Mouse (Mus musculus) retina, embryonic 14.5 days (tissue): ENCODE measurements around the gene Zfp982.
A peak's percentile ranks its signal among the peaks of the same experiment; 100 is the strongest.
"Not testable (repeated sequence)": the region's sequence is repeated elsewhere in the genome, so short reads cannot be mapped to it uniquely, and the experiment has no call there.

ENCODE experiments used
- DNase-seq: peaks from one replicate; pipeline ENCODE4 v3.0.0-alpha.2; 2015; ENCODE audit warnings: low spot score

Gene Zfp982

DNA sequence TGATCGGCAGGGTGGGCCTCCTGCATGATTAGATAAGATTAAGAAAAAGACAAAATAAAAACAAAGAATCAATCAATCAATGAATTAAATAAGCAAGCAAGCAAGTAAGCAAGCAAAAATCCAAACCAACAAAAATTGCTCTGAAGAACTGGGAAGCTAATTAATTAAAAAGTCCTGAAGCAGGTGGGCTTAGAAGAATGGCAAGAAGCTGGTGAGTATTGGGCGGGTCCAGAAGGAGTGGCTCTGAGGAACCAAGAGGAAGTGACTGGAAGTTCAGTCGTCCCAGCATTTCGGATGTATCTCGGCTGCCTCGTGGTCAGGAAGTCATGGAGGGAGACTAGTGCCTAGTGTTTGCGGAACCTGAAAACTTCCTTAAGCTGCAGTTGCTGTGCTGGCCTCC, at the start of gene Zfp982:
Gene Zfp982 (plus strand): TSS at position 301 of the 400 bp plus-strand sequence.
- not testable (repeated sequence) for DNase-seq

- DNase-seq, result peak; percentile 56
These were observed 49.3 kb upstream of the Zfp982 start for GRCm38 (mm10) chr4:147442649-147443553.

- not testable (repeated sequence) for DNase-seq
These were observed 48.7 kb upstream of the Zfp982 start for GRCm38 (mm10) chr4:147443554-147443927.

DNA sequence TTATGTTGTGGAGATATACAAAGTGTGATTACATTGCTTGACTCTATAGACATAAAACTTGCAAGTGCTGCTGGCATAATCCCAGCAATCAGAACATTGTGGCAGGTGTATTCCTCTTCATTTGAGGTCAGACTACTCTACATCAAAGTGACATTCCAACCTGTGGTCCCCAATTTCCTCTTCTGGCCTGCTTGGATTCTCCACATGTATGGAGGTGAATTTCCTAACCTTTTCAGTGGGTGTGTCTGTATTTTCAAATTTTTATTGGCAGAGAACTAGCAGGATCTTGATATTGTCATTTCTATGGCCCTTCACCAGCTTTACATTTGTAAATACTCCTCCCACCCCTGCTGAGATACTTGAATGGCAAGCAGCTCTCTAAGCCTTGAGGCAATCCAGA, 46.8 kb upstream of the Zfp982 start:
- not testable (repeated sequence) for DNase-seq

- no peak for DNase-seq
These were observed 43.9 kb upstream of the Zfp982 start for GRCm38 (mm10) chr4:147448358-147448757.

GRCm38 (mm10) chr4:147449099-147449581, 43.1 kb upstream of the Zfp982 start:
- DNase-seq, result no peak

GRCm38 (mm10) chr4:147449986-147450385, 42.2 kb upstream of the Zfp982 start:
- DNase-seq, result not testable (repeated sequence)

DNA sequence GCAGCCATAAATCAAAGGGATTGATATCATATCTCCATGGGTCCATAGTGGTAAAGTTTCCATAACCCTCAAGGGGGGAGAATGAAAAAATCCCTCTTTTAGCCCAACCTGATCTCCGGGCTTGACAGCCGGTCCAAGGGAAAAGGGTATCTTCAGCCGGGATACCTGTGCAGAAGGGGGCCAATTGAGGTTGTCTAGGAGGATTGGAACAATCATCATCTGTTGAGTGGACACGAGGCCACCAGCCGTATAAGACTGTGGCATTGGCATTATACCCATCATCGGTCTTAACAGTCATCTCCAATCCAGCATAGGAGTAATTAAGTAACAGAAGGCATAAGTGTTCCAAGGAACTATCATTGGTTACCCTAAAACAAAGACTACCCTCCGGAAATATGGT, 25.0 kb upstream of the Zfp982 start:
- not testable (repeated sequence) for DNase-seq

DNA sequence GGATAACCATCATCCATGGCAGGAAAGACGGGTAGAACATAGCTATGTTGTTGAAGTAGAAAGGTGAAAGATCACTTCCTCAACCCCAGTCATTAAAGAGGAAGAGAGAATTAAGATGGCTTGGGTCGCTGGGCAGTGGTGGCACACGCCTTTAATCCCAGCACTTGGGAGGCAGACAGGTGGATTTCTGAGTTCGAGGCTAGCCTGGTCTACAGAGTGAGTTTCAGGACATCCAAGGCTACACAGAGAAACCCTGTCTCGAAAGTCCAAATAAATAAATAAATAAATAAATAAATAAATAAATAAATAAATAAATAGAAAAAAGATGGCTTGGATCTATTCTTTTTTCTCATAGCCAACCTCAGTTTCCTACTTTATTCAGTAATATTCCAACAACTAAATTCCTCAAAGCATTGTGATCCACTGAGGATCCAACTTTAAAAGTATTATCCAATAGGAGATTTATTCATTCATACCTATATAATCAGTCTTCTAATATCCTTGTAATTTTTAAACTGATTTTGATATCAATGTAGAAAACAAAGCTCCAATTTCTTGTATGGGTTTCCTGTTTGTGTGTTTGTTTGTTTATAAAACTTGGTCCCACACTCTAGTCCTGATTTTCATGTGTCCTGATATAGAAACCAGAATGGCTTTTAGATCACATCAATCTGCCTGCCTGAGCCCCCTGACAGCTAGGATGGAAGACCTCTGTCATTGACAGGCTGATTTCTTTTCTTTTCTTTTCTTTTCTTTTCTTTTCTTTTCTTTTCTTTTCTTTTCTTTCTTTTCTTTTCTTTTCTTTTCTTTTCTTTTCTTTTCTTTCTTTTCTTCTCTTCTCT, 6.8 kb downstream of the Zfp982 start:
- DNase-seq, result not testable (repeated sequence)

DNA sequence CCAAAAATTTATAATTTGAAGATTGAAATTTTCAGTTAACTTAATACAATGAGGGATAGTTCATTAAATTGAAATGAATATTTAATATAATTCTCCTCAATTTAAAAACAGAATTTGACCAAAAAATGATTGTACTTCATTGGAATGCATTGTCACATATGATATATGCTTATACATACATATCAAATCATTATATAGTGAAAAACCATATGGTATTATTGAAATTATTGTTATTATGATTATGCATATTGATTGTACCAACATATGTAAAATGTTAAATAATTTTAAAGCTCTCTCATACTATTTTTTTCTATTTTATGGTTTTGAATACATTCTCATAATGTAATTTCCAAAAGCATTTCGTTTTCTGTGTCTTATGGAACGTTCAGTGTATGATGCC, 17.0 kb downstream of the Zfp982 start:
- no peak for DNase-seq

DNA sequence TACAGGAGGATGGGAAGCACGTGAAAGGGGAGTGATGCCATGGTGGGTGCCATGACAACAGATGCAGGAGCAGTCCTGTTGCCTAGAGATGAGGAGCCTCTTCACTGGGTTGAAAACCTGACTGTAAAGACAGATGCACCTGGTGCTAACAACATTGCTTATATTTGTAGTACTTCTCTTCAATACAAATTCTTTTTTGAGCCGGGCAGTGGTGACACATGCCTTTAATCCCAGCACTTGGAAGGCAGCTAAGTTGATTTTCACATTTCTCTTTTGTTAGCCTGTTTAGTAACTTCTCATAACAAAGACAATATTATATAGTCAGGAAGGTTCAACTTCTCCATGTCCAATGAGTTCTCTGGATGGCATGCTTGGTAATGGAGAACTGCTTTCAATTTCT, 26.8 kb downstream of the Zfp982 start:
- DNase-seq, result peak; percentile 11

DNA sequence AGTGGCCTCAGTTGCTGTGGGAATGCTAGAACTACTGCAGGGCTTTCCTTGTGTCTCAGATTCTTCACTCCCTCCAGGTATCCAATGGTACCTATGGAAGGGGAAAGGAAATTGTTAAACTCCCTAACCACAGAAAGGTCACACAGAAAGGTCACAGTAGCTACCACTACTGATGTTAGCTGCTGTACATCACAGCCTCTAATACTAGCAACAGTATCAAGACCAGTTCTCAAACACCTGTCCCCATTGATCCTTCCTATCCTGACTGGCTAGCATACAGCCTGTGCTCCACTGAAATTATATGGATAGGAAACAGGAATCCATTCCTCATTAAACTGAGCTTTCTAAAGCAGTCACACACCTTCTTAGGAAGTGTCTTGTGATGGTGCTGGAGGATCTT, 27.9 kb downstream of the Zfp982 start:
- peak; percentile 6 for DNase-seq

GRCm38 (mm10) chr4:147525125-147525524, 32.9 kb downstream of the Zfp982 start:
- DNase-seq, result no peak

DNA sequence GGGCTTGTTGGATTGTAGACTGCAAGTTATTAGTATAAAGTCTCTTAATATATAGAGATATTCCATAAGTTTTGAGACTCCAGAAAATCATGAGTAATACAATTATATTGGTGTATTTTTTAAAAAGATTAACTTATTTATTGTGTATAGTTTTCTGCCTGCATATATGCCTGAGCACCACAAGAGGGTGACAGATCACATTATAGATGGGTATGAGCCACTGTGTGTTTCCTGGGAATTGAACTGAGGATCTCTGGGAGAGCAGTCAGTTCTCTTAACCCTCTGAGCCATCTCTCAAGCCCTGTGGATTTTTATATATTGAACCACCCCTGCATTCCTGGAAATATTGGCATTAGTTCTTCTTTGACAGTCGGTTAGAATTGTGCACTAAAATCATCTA, 38.1 kb downstream of the Zfp982 start:
- no peak for DNase-seq

DNA sequence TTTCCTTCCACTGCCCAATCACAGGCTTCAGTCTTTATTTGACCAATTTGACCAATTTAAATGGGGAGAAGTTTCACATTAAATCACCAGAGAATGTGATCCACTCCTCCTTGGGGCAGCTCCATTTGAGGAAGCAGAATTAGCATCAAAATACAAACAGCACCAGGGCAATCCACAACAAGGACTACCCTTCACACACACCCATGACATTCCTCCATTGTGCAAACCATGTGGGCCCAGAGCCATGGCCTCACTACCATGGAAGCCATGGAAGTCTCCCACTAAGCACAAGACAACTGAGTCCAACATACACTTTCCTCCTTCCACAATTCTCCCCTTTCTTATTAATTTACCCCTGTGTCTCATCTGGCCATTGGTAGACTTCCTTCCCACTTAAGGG, 43.7 kb downstream of the Zfp982 start:
- DNase-seq, result not testable (repeated sequence)

DNA sequence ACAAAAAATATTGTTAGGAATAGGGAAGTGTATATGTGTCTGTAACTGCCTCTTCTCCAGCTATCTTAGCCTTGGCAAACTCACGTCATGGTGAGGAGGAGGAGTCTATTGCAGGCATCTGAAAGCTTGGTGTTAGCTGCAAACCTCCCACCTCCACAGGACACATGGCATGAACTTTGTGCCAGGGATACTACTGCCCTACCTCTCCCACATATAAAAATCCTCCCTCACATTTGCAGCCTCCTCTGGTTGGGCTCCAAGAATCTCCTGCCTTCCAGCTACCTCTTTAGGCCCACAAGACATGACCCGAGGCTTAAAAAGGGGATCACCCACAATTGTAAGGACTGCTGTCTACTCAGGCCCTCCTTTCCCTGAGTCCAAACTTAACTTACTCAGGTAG, 45.5 kb downstream of the Zfp982 start:
- DNase-seq, result no peak

GRCm38 (mm10) chr4:147539918-147540317, 47.7 kb downstream of the Zfp982 start, which contains the start of gene Gm16503:
Gene Gm16503 (plus strand): TSS chr4:147540218.
- DNase-seq, result not testable (repeated sequence)

- DNase-seq, result no peak
These were observed 48.9 kb downstream of the Zfp982 start for GRCm38 (mm10) chr4:147541105-147541504.

- not testable (repeated sequence) for DNase-seq
These were observed 60.9 kb downstream of the Zfp982 start, which contains the start of gene Zfp985 for GRCm38 (mm10) chr4:147553071-147553470. Gene Zfp985 (plus strand): TSS chr4:147553277.

DNA sequence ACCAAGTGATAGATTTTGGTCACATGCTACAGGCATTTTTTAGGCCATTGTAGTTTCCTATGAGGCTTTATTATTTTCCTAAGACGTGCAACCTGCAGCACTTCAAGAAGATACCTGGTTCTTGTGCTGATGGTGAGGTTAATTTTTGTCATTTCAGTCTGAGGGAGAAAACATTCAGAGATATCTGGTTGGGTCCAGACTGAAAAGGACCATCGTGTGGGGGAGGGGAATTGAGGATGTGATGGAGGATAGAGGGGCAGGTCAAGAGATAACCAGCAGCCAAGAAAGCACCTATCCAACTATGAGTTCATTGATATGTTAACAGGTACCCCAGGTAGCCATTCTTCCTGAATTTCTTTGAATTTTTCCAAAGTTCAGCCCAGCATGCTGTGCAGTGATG, 62.1 kb downstream of the Zfp982 start:
- DNase-seq, result not testable (repeated sequence)

GRCm38 (mm10) chr4:147556921-147557320, 64.7 kb downstream of the Zfp982 start:
- DNase-seq, result not testable (repeated sequence)

DNA sequence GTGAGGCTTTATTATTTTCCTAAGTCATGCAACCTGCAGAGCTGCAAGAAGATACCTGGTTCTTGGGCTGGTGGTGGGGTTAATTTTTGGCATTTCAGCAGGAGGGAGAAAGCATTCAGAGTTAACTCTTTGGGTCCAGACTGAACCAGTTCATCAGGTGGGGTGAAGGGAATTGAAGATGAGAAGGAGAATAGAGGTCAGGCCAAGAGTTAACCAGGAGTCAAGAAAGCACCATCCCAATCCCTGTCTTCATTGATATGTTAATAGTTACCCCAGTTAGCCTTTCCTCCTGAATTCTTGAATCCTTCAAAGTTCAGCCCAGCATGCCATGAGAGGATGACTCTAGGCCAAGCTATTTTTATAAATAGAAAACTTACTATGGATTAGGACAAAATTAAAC, 65.8 kb downstream of the Zfp982 start:
- DNase-seq, result not testable (repeated sequence)
